Mouse (Mus musculus) CH12.LX (cell line): ENCODE data around the gene Cd48. TPM values are rescaled to one million over a fixed set of nuclear protein-coding genes. Genes with fewer than 3 reads are reported as not detected.

Source experiments
- DNase-seq: peaks from one replicate; pipeline ENCODE4 v3.0.0-alpha.2; 2013; ENCODE audit errors: extremely low read depth
- H3K27ac ChIP-seq: 2 replicates; pipeline ENCODE4 v1.5.1; 2012; ENCODE audit warnings: low read depth, mild to moderate bottlenecking, control low read depth, moderate library complexity; ENCODE audit not compliant: insufficient read depth
- H3K27me3 ChIP-seq: replicated peaks from 2 replicates; pipeline ENCODE3; 2012; ENCODE audit warnings: inconsistent platforms
- H3K36me3 ChIP-seq, 2 experiments: replicated peaks in 1 of 2; 2 replicates each; pipeline versions ENCODE3 to v1.6.1; 2012; ENCODE audit warnings: inconsistent platforms in 1 of 2, low read length in 1 of 2, mild to moderate bottlenecking in 1 of 2, mixed read lengths in 1 of 2, moderate library complexity in 1 of 2; ENCODE audit not compliant: control insufficient read depth in 1 of 2, insufficient read depth in 1 of 2
- H3K4me1 ChIP-seq, 2 experiments: 2 replicates each; pipeline ENCODE4 v1.6.1; 2012; ENCODE audit warnings: inconsistent platforms in 1 of 2, moderate library complexity in 1 of 2; ENCODE audit not compliant: insufficient read depth in 2 of 2, control insufficient read depth in 1 of 2
- H3K4me2 ChIP-seq: 2 replicates; pipeline ENCODE4 v1.6.1; 2012; ENCODE audit warnings: low read depth, mild to moderate bottlenecking, control low read depth; ENCODE audit not compliant: poor library complexity, insufficient read depth, severe bottlenecking
- H3K4me3 ChIP-seq, 3 experiments: fragments of 150-350 bp in 1 of 3; sonication (generic) in 1 of 3; replicated peaks in 1 of 3; 2 replicates each; pipeline versions ENCODE3 to v1.5.1; 2011 to 2012; ENCODE audit warnings: low read depth in 2 of 3, low read length in 2 of 3, mild to moderate bottlenecking in 2 of 3, moderate library complexity in 2 of 3, control low read depth in 1 of 3, improper control_type of control experiment in 1 of 3, inconsistent platforms in 1 of 3, mixed read lengths in 1 of 3; ENCODE audit not compliant: poor library complexity in 1 of 3
- H3K79me2 ChIP-seq: replicated peaks from 2 replicates; pipeline ENCODE4 v1.6.1; 2012; ENCODE audit warnings: mild to moderate bottlenecking, moderate library complexity; ENCODE audit not compliant: control insufficient read depth, poor library complexity, insufficient read depth, severe bottlenecking; ENCODE audit errors: extremely low read depth
- H3K9ac ChIP-seq: 2 replicates; pipeline ENCODE4 v1.6.1; 2012; ENCODE audit warnings: low read depth, mild to moderate bottlenecking, control low read depth, moderate library complexity; ENCODE audit not compliant: insufficient read depth
- H3K9me3 ChIP-seq: replicated peaks from 2 replicates; pipeline ENCODE3; 2012; ENCODE audit warnings: low read length, inconsistent platforms, mixed read lengths
- BHLHE40 ChIP-seq: IDR thresholded peaks from 2 replicates; pipeline ENCODE4 v1.6.1; 2011; ENCODE audit warnings: mild to moderate bottlenecking, low read depth, low read length, improper control_type of control experiment
- E2F4 ChIP-seq: IDR thresholded peaks from 2 replicates; pipeline ENCODE4 v1.6.1; 2011; ENCODE audit warnings: low read depth, low read length, improper control_type of control experiment; ENCODE audit not compliant: insufficient replicate concordance
- EP300 ChIP-seq: IDR thresholded peaks from 2 replicates; pipeline ENCODE4 v1.6.1; 2011; ENCODE audit warnings: low read length, improper control_type of control experiment
- ETS1 ChIP-seq: conservative IDR thresholded peaks from 2 replicates; pipeline ENCODE4 v1.6.1; 2012; ENCODE audit warnings: low read depth, mild to moderate bottlenecking, inconsistent platforms, low read length, improper control_type of control experiment, moderate library complexity
- GABPA ChIP-seq: IDR thresholded peaks from 2 replicates; pipeline ENCODE4 v1.6.1; 2012; ENCODE audit warnings: low read depth, low read length, improper control_type of control experiment, inconsistent platforms; ENCODE audit not compliant: insufficient replicate concordance
- JUND ChIP-seq: conservative IDR thresholded peaks from 2 replicates; pipeline ENCODE4 v1.6.1; 2011; ENCODE audit warnings: low read depth, low read length, improper control_type of control experiment
- KAT2A ChIP-seq: IDR thresholded peaks from 2 replicates; pipeline ENCODE4 v1.6.1; 2012; ENCODE audit warnings: low read length, improper control_type of control experiment, inconsistent platforms; ENCODE audit not compliant: insufficient replicate concordance
- MAFK ChIP-seq: IDR thresholded peaks from 2 replicates; pipeline ENCODE4 v1.6.1; 2011; ENCODE audit warnings: low read length, improper control_type of control experiment; ENCODE audit not compliant: insufficient replicate concordance
- MAX ChIP-seq: IDR thresholded peaks from 2 replicates; pipeline ENCODE4 v1.6.1; 2011; ENCODE audit warnings: low read length, improper control_type of control experiment
- MEF2A ChIP-seq: IDR thresholded peaks from 2 replicates; pipeline ENCODE4 v1.6.1; 2014; ENCODE audit warnings: low read depth, mild to moderate bottlenecking, inconsistent platforms, low read length, improper control_type of control experiment, borderline replicate concordance
- MXI1 ChIP-seq: IDR thresholded peaks from 2 replicates; pipeline ENCODE4 v1.6.1; 2011; ENCODE audit warnings: mild to moderate bottlenecking, low read depth, low read length, improper control_type of control experiment
- NRF1 ChIP-seq: IDR thresholded peaks from 2 replicates; pipeline ENCODE4 v1.6.1; 2014; ENCODE audit warnings: low read depth, mild to moderate bottlenecking, inconsistent platforms, low read length, improper control_type of control experiment, moderate library complexity
- PAX5 ChIP-seq: IDR thresholded peaks from 2 replicates; pipeline ENCODE4 v1.6.1; 2012; ENCODE audit warnings: low read length, inconsistent platforms, mixed read lengths
- POLR2A ChIP-seq: IDR thresholded peaks from 2 replicates; pipeline ENCODE4 v1.6.1; 2011; ENCODE audit warnings: low read depth, mild to moderate bottlenecking, improper control_type of control experiment, low read length
- POLR2AphosphoS2 ChIP-seq: IDR thresholded peaks from 2 replicates; pipeline ENCODE4 v1.6.1; 2011; ENCODE audit warnings: low read depth, low read length, improper control_type of control experiment
- SMC3 ChIP-seq: IDR thresholded peaks from 2 replicates; pipeline ENCODE4 v1.6.1; 2011; ENCODE audit warnings: low read depth, low read length, improper control_type of control experiment
- TCF12 ChIP-seq: IDR thresholded peaks from 2 replicates; pipeline ENCODE4 v1.6.1; 2014; ENCODE audit warnings: low read depth, mild to moderate bottlenecking, inconsistent platforms, low read length, improper control_type of control experiment
- ZKSCAN1 ChIP-seq: IDR thresholded peaks from 2 replicates; pipeline ENCODE4 v1.6.1; 2012; ENCODE audit warnings: low read depth, inconsistent platforms, low read length, improper control_type of control experiment, borderline replicate concordance
- dilution Hi-C: fragments of 300-500 bp; cut with MboI; formaldehyde crosslinking; loops from 2 replicates; pipeline ENCODE4 v1.14.3; 2020; ENCODE audit warnings: low sequenced_read_pairs; ENCODE audit not compliant: extremely low pct_unique_long_range_greater_than_20kb, extremely low pct_ligation_motif_present
- in situ Hi-C: fragments of 300-500 bp; cut with MboI; formaldehyde crosslinking; loops from 3 replicates; pipeline ENCODE4 v1.14.3; 2019; ENCODE audit warnings: low sequenced_read_pairs, low pct_ligation_motif_present, low pct_unique_long_range_greater_than_20kb, mixed read lengths
- polyA plus RNA-seq: library from polyadenylated mRNA; unstranded; fragments of >175 nt; gene quantifications from 2 replicates; pipeline ENCODE4 v1.2.1, GENCODE M21; 2012; ENCODE audit warnings: low read depth; ENCODE audit not compliant: insufficient read length
- total RNA-seq, 2 experiments: library from RNA; depleted of rRNA; stranded (reverse); fragments of 300-350 nt in 1 of 2; fragments of >200 nt in 1 of 2; gene quantifications; 2 replicates each; pipeline ENCODE4 v1.2.3; 2012 to 2014

Gene Cd48
- total and polyA plus RNA-seq, 3 experiments, result 65.0 to 218 (median 80.3) TPM

GRCm38 (mm10) chr1:171635696-171636095, 46.1 kb upstream of the Cd48 start:
- H3K36me3 ChIP-seq, result peaks cover 0 to 52% of the 10 kb centered on the region in 2 experiments
- H3K9ac ChIP-seq, result no peak overlapping the region
- in situ Hi-C loops (no loop called here), dilution Hi-C loops (no loop called here)
- H3K27me3 ChIP-seq, result no peaks in the 10 kb centered on the region
- no peak overlapping the region for H3K27ac ChIP-seq
- TF ChIP-seq POLR2AphosphoS2, result no peak
- no peak for TF ChIP-seq MAFK
- TF ChIP-seq ZKSCAN1, result no peak
- TF ChIP-seq MEF2A, result no peak
- TF ChIP-seq MXI1, result no peak
- no peak for TF ChIP-seq EP300
- no peak for TF ChIP-seq BHLHE40
- no peak for TF ChIP-seq E2F4
- no peak for TF ChIP-seq TCF12
- TF ChIP-seq POLR2A, result no peak
- TF ChIP-seq MAX, result no peak
- TF ChIP-seq, all 38 proteins: peak for 0
- Histone ChIP-seq H3K79me2 (no peaks in the 10 kb centered on the region), H3K4me2 (no peak overlapping the region), H3K4me1 (peaks cover 3 to 12% of the 10 kb centered on the region in 2 experiments; a peak in 3 of 4 replicates), H3K4me3 (no peak overlapping the region), H3K9me3 (no peaks in the 10 kb centered on the region)
- no peak for DNase-seq

- dilution Hi-C loops, result no loop called here
- H3K9ac ChIP-seq, result no peak overlapping the region
- H3K4me1 ChIP-seq, result peaks cover 0 to 3% of the 10 kb centered on the region in 2 experiments; a peak in 1 of 4 replicates
- no peaks in the 10 kb centered on the region for H3K9me3 ChIP-seq
- H3K79me2 ChIP-seq, result no peaks in the 10 kb centered on the region
- H3K4me2 ChIP-seq, result no peak overlapping the region
- H3K36me3 ChIP-seq, result peaks cover 0 to 65% of the 10 kb centered on the region in 2 experiments
- TF ChIP-seq JUND (no peak), MAX (no peak), PAX5 (no peak), GABPA (no peak), KAT2A (no peak), TCF12 (no peak), SMC3 (no peak), BHLHE40 (no peak), ETS1 (no peak), NRF1 (no peak), EP300 (no peak)
- H3K27ac ChIP-seq, result no peak overlapping the region
- no peak overlapping the region for H3K4me3 ChIP-seq
- in situ Hi-C loops, result no loop called here
- DNase-seq, result no peak
- H3K27me3 ChIP-seq, result no peaks in the 10 kb centered on the region
Measured at GRCm38 (mm10) chr1:171637101-171637500, 44.7 kb upstream of the Cd48 start.
